Mouse (Mus musculus) MEL (cell line): ENCODE measurements around the gene Kansl3.

Experiments used
- CTCF ChIP-seq, 3 experiments: IDR thresholded peaks in 2 of 3; conservative IDR thresholded peaks in 1 of 3; 2 replicates each; pipeline ENCODE4 v1.5.1; 2011 to 2012; ENCODE audit warnings: low read length in 3 of 3, low read depth in 2 of 3, mild to moderate bottlenecking in 2 of 3, improper control_type of control experiment in 1 of 3, inconsistent platforms in 1 of 3, mixed read lengths in 1 of 3, moderate library complexity in 1 of 3; ENCODE audit not compliant: control insufficient read depth in 1 of 3, insufficient read depth in 1 of 3, poor library complexity in 1 of 3, severe bottlenecking in 1 of 3
- GABPA ChIP-seq: IDR thresholded peaks from 2 replicates; pipeline ENCODE4 v1.6.1; 2012; ENCODE audit warnings: low read depth, mild to moderate bottlenecking, inconsistent platforms, low read length, improper control_type of control experiment, moderate library complexity
- NELFE ChIP-seq: IDR thresholded peaks from 2 replicates; pipeline ENCODE4 v1.6.1; 2011; ENCODE audit warnings: low read depth, low read length, improper control_type of control experiment
- POLR2AphosphoS2 ChIP-seq: IDR thresholded peaks from 2 replicates; pipeline ENCODE4 v1.6.1; 2011; ENCODE audit warnings: low read length, improper control_type of control experiment

DNA sequence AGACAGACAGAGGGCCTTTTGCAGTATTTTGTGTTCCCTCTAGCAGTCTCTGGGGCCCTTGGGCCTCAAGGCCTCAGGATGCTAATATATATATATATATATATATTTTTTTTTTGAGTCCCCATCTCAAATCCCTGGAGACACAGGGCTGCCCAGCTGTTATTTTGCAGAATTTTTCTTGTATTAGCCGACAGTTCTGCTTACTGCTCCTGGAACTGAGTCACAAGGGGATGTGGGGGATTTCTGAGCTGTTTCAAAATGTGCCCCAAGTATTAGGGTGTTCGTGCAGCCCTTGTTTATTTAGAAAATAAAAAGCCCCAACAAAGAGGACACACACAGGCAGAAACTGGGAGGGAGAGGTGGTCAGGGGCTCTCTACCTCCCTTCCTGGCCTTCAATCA, 69.3 kb downstream of the Kansl3 start:
- no peak for TF ChIP-seq POLR2AphosphoS2
- no peak for TF ChIP-seq CTCF (IDR thresholded peaks at IDR 0.05 in 2 of 3, conservative IDR thresholded peaks at IDR 0.05 in 1 of 3; ENCODE audit: control insufficient read depth in 1 of 3, insufficient read depth in 1 of 3, low read depth in 2 of 3, low read length in 3 of 3, poor library complexity in 1 of 3, severe bottlenecking in 1 of 3)
- TF ChIP-seq NELFE: no peak
- TF ChIP-seq GABPA: no peak
